Mouse (Mus musculus) cerebellum, adult 9-10 months (tissue): ENCODE measurements at regions not wholly inside any gene's neighbourhood (a gene's known extent, or its start where the extent isn't known, plus 50 kb on each side); places are given as distances from the start of the nearest gene placed in this dataset.

ENCODE experiments used
- DNase-seq: peaks from one replicate; pipeline ENCODE4 v3.0.0; 2022

GRCm38 (mm10) chr4:134990651-134991050 lies 60.0 kb downstream of the Syf2 start:
- no peak for DNase-seq

- peak; percentile 77 for DNase-seq
Observed at GRCm38 (mm10) chr4:134993526-134994122, 62.9 kb downstream of the Syf2 start.

GRCm38 (mm10) chr4:134994205-134994604 lies 63.5 kb downstream of the Syf2 start:
- DNase-seq: peak; percentile 98

- DNase-seq: no peak
Observed at GRCm38 (mm10) chr4:134994648-134995047, 64.0 kb downstream of the Syf2 start.

GRCm38 (mm10) chr4:134995052-134995451 lies 64.4 kb downstream of the Syf2 start:
- peak; percentile 98 for DNase-seq

- no peak for DNase-seq
Observed at GRCm38 (mm10) chr4:134996121-134996520, 65.4 kb downstream of the Syf2 start.

GRCm38 (mm10) chr4:134997461-134998434 lies 67.0 kb downstream of the Syf2 start:
- DNase-seq: no peak

- DNase-seq: no peak
Observed at GRCm38 (mm10) chr4:134998928-134999658, 68.4 kb downstream of the Syf2 start.

GRCm38 (mm10) chr4:135002091-135002925 lies 71.6 kb downstream of the Syf2 start:
- DNase-seq: no peak

GRCm38 (mm10) chr4:135011365-135011764 lies 80.7 kb downstream of the Syf2 start:
- no peak for DNase-seq

- DNase-seq: no peak
Observed at GRCm38 (mm10) chr4:135012945-135013344, 82.2 kb downstream of the Syf2 start.

GRCm38 (mm10) chr4:135013932-135014331 lies 83.2 kb downstream of the Syf2 start:
- DNase-seq: no peak

GRCm38 (mm10) chr4:135018018-135018417 lies 87.3 kb downstream of the Syf2 start:
- peak; percentile 28 for DNase-seq

- no peak for DNase-seq
Observed at GRCm38 (mm10) chr4:135019120-135019519, 88.4 kb downstream of the Syf2 start.

GRCm38 (mm10) chr4:135020262-135020991 lies 89.7 kb downstream of the Syf2 start:
- no peak for DNase-seq

GRCm38 (mm10) chr4:135023200-135023599 lies 92.5 kb downstream of the Syf2 start:
- no peak for DNase-seq

- no peak for DNase-seq
Observed at GRCm38 (mm10) chr4:135025802-135026201, 94.7 kb upstream of the Runx3 start.

GRCm38 (mm10) chr4:135027136-135027535 lies 93.3 kb upstream of the Runx3 start:
- DNase-seq: no peak

- DNase-seq: no peak
Observed at GRCm38 (mm10) chr4:135029723-135030122, 90.7 kb upstream of the Runx3 start.

- DNase-seq: no peak
Observed at GRCm38 (mm10) chr4:135032461-135032860, 88.0 kb upstream of the Runx3 start.

GRCm38 (mm10) chr4:135033302-135033701 lies 87.2 kb upstream of the Runx3 start:
- no peak for DNase-seq

- DNase-seq: peak; percentile 49
Observed at GRCm38 (mm10) chr4:135034406-135034805, 86.0 kb upstream of the Runx3 start.
